Mouse (Mus musculus): Measurements from ENCODE around the gene Cidec. TPM values are rescaled to one million over a fixed set of nuclear protein-coding genes. Genes with fewer than 3 reads are reported as not detected.
A peak's percentile ranks its signal among the peaks of the same experiment; 100 is the strongest.

Gene Cidec
- polyA plus RNA-seq, 1 experiment from 2014 or later = 1.5 TPM

DNA sequence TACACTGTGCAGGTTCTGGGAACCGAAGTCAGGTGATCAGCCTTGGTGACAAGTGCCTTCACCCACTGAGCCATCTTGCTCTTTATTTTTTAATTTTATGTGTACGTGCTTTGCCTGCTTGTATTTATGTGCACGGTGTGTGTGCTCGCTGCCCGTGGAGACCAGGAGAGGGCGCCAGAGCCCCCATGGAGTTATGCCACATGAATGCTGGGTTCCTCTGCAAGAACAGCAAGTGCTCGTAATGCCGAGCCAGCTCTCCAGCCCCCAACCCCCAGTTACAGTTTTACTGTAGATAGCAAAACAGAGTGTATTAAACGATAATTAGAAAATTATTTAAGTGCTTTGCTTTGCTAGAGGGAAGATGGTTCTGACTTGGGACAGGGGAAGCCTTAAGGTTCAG is 28.9 kb downstream of the Cidec start:
- DNase-seq (ENCODE audit: low spot score) = no peak

DNA sequence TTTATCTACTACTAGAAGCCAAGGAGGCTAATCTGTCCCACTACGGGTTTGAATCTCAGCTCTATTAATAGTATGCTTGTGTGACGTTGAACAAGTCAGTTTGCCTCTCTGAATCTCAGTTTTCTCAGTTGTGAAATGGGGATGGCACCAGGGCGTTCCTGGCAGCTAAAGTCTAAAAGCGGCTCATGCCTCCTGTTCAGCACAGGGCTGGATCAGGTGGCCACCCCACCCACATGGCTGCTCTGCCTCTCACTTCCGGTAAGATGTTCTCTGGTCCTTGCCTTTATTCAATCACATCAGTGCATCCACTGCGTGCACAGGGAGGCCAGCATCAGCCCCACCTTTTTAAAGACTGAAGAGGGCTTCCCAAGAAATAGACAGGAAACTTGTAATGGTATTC is 30.1 kb downstream of the Cidec start:
- no peak for DNase-seq (ENCODE audit: low spot score)

DNA sequence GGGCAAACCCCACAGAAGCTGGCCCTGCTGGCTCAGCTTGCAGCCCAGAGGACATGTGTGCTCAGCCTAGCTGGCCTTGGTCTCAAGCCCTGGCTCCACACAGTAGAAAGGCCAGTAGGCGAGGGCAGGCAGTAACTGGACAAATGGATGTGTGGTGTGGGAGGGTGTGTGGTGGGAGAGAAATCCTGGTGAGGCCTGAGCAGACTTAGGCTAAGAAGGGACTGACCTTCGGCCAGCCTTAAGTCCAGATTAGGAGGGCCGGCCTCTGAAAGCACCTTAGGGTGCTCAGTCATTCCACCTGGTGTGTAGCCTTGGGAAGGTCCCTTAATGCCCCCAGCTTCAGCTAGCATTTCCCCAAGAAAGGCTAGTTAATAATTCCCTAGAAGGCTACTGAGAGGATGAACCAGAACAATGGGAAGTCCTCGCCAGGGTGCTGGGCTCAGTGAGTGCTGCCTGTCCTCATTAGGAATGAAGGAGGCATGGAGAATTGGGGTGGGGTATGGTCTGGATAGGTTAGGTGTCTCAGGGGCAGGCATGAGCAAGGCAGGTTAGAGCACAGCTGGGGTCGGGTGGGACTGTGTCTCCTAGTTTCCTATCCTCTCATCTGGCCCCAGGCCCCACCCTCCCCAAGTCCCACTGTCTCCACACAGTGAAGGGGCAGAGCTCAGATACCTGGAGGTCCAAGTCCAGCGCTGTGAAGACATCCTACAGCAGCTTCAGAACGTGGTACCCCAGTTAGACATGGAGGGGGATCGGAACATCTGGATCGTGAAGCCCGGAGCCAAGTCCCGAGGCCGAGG is 30.7 kb downstream of the Cidec start:
- DNase-seq (ENCODE audit: low spot score) = no peak

DNA sequence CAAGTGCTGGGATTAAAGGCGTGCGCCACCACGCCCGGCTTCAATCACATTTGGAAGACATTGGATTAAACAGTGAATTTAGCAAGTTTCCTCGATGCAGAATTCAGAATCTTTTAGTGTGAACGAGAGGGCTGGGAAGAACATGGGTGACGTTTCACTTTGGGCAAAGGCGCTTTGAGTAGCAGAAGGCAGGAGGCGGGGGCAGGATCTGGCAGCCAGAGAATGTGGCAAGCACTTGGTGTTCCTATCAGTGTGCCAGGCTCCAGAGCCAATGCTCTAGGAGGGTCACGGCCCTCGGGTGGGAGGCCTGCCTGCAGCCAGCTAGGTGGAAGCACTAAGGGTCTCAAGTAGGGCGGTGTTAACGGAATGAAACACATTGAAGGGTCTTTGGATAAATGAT is 33.5 kb downstream of the Cidec start:
- DNase-seq (ENCODE audit: low spot score) = no peak

DNA sequence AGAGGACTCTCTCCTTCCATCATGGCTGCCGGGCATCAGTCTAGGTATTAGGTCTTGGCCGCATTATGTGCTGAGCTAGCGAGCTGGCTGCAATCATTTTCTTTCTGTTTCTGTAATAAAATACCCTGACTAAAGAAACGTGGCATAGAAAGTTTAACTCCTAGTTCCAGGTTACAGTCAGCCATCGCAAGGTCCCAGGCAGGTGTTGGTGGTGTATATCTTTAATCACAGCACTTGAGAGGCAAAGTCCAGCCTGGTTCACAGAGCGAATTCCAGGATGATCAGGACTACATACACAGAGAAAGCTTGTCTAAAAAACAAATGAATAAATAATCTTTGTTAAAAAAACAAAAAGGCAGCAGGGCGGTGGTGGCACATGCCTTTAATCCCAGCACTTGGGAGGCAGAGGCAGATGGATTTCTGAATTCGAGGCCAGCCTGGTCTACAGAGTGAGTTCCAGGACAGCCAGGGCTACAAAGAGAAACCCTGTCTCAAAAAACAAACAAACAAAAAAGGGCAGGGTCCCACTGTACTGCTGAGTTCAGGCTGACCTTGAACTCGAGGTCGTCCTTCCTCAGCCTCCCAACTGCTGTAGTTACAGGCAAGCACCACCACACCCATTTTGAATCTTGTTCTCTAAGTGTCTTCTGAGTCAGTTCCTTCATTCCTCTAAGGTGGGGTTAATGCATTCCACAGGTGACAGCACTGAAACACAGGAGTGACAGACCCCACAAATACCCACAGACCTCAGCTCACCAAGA is 39.1 kb downstream of the Cidec start:
- DNase-seq (ENCODE audit: low spot score) = no peak

DNA sequence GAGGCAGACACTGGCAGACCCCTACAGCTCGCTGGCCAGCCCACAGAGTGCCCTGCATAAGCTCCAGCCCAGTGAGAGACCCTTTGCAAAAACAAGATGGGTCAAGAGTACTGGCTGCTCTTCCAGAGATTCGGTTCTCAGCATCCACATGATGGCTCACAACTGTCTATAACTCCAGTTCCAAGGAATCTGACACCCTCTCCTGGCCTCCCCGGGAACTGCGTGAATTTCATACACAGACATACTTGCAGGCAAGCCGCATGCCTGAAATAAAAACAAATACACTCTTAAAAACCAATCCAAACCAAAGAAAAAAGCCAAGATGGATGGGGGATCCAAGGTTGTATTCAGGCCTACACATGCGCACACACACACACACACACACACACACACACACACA is 40.1 kb downstream of the Cidec start:
- DNase-seq (ENCODE audit: low spot score) = no peak

DNA sequence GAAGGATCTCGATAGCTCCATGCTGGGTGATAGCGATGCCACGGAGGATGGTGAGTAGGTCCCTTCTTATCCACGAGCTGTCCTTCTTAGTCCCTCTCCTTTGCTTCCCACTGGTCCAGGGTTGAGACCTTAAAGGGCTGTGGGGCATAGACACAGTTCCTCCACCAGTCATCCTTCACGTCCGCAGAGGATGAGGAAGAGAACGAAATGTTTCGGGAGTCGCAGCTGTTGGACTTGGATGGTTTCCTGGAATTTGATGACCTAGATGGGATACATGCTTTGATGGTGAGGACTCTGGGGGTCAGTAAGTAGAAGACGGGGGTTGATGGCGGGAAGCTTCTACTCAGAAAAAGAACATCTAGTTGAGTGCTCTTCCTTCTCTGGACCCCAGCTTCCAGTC is 40.7 kb downstream of the Cidec start:
- no peak for DNase-seq (ENCODE audit: low spot score)

DNA sequence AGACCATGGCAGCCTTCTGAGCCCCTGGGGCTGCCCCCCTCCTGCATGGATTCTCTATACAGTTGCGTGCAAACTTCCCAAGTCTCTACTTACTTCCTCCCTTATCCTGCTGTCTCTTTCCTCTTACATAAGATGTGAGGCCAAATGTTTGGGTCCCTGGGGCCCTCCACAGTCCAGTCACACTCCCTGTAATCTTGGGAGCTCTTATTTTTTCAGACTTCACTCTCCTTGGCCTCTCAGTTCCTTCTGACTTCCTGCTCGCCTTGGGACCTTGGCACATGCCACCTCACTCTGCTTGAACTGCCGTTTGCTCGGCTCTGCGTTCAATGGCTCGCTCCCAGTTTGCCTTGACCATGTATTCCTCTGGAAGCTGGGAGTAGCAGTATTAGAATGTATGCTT is 41.6 kb downstream of the Cidec start:
- no peak for DNase-seq (ENCODE audit: low spot score)

DNA sequence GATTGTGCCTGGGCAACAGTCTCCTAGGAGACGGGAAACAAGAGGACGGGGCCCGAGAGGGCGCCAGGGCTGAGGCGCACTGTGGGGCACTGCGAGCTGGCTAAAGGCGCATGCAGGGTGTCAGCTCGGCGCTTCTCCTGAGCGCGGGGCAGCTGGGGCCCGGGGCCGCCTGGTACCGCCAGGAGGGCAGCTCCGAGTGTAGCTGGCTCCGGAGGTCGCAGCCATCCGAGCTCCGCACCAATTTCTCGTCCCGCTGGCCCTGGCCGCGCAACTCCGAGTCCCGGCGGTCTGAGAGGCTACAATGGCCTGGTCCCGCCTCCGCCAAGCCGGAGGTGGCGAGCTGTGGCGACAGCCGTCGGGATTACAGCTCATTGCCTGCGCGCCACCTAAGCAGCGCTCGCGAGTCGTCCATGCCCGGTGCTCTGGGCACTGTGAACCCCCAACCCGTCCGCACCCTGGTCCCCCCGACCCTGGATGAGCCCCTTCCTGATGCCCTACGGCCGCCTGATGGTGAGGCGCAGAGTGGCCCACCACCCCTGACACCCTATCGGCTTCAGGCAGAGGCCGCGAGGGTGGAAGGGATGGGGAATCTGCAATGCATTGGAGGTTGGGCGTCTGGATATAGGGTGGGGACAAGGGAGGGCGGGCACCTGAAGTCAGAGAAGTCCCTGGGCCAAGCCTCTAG is 43.0 kb downstream of the Cidec start:
- DNase-seq (ENCODE audit: low spot score) = no peak

DNA sequence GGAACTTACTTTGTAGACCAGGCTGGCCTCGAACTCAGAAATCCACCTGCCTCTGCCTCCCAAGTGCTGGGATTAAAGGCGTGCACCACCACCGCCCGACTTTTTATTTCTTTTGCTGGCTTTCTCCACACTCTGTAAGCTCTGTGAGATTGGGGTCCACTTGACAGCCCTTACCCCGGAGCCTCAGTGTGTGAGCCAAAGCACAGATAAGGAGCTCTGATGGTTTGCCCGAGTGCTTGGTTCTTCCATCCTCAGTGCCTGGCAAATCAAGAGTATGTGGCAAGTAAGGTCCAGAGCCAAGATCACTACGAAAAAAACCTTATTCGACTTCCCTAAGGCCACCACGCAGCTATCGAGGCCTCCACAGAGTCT is 43.6 kb downstream of the Cidec start:
- DNase-seq (ENCODE audit: low spot score) = no peak

DNA sequence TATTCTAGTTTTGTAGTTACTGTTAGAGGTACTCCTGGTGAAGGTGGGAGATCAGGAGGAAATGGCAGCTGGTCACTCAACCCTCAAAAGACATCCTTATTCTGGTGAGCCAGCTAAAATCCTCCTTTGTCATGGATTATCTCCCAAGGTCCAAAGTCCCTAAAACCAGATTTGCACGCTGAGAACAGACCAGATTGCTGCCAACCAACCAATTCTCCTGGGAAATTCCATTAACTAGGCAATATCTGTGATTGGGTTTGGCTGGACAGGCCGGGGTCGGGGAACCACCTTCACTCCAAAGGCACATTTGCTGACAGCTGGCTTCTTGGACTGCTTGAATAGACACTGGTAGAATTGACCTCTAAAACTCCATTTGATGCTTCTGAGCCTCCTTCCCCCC is 44.8 kb downstream of the Cidec start:
- no peak for DNase-seq (ENCODE audit: low spot score)

DNA sequence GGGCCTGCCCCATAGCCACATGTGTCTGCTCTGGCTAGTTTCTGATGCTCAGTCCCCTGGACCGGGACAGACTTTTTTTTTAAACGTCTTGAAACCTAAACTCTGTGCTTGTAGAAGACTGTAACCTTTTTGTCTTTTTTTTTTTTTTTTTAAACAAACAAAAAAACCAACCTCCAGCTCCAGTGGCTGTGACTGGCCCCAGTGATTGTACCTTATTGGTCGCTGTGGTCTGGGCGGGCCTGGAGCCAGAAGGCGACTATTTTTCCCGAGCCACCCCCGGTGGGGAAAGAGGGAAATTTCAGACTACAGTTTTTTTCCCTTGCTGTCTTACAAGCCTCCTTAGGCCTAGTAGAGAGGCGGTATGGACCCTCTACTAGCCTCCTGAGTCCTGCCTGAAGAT is 46.6 kb downstream of the Cidec start, which contains the start of gene Ttll3:
Gene Ttll3 (plus strand): TSS at position 301 of the 400 bp plus-strand sequence.
- DNase-seq (ENCODE audit: low spot score) = no peak

DNA sequence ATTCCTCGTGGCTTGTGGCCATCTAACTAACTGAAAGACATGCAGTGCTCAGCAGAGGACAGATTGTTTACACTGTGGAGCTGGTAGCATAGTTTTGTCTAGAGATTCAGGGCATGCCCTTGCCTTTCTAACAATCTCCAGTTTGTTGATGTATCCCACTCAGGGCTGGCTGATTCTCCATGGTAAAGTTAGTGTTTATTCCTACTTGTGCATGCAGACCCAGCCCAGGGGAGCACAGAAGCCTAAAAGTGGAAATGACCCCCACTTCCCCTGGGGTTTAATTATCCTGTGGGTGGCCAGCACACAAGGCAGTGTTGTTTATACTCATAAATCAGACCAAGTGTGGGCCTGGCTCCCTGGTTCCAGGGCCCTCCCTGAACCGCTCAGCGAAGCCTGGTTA is 49.5 kb downstream of the Cidec start:
- DNase-seq (ENCODE audit: low spot score) = no peak

DNA sequence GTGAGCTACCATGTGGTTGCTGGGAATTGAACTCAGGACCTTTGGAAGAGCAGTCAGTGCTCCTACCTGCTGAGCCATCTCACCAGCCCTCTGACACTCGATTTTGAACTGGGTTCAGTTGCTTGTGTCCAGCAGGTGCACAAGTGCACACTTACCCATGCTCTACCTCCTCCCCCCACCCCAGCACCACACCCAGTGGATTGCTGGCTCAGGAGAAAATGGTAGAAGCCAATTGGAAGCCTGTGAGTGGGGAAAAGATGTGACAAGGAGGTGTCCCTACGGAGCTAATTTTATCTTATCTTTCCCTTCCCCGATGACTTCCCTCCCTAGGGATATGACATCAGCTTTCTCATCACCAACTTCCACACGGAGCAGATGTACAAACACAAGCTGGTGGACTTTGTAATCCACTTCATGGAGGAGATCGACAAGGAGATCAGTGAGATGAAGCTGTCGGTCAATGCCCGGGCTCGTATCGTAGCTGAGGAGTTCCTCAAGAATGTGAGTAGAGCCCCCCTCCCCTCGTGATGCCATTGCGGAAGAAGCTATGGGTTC is 50.3 kb downstream of the Cidec start:
- no peak for DNase-seq (ENCODE audit: low spot score)

DNA sequence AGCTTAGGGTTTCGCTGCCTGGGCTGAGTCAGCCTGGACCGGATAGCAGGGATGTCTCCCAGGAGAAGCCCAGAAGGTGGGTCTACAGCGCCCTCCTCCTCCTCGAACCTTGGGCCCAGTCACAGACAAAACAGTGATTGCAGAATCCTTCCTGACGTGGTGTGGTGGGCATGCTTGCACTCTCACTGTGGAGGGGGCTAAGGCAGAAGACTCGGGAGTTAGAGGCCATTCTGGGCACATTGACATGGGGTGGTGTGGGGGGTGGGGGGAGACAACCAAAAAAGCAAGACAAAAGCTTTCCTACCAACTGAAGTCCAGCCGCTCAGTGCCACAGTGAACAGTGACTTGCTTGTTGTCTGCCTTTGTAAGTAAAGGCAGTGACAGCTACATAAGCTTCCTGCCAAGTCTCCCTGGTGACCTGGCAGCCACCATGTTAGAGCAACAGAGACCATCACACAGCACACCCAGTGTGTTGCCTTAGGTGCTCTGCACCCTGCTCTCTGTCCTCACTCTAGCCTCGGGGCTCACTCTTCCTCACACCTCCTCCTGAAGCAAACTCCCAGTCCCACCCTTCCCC is 51.1 kb downstream of the Cidec start:
- no peak for DNase-seq (ENCODE audit: low spot score)

DNA sequence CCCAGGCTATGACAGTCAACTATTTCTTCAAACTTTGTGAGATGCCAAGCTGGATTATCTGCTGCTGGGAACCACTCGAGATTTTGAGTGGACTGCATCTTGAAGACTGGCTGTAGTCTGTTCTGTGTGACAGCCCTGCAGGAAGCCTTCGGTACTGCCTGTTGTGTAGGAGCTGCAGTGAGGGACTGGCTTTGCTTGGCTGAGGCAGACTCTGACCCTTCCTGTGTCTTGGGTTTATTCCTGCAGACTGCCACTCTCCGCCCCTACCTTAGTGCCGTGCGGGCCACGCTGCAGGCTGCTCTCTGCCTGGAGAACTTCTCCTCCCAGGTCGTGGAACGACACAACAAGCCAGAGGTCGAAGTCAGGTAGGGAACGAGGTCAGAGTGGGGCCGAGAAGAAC is 55.1 kb downstream of the Cidec start:
- DNase-seq (ENCODE audit: low spot score) = no peak

DNA sequence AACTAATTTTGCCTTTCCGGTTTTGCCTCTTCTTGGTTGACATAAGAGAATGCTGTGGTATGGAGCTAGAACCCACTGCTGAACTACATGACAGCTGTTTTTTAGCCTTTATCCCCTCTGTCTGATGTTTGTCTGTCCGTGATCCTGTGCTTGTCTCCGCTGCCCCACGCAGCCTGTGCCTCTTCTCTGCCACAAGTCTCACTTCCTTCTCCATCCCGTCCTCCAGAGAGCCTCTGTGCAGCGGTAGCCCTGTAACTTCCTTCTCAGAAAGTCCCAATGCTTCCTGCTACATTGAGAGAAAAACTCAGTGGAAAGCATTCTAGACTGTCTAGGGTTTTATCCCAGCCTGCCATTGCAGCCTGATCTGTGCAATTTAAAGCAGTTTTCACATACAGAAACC is 56.3 kb downstream of the Cidec start:
- DNase-seq (ENCODE audit: low spot score) = no peak

DNA sequence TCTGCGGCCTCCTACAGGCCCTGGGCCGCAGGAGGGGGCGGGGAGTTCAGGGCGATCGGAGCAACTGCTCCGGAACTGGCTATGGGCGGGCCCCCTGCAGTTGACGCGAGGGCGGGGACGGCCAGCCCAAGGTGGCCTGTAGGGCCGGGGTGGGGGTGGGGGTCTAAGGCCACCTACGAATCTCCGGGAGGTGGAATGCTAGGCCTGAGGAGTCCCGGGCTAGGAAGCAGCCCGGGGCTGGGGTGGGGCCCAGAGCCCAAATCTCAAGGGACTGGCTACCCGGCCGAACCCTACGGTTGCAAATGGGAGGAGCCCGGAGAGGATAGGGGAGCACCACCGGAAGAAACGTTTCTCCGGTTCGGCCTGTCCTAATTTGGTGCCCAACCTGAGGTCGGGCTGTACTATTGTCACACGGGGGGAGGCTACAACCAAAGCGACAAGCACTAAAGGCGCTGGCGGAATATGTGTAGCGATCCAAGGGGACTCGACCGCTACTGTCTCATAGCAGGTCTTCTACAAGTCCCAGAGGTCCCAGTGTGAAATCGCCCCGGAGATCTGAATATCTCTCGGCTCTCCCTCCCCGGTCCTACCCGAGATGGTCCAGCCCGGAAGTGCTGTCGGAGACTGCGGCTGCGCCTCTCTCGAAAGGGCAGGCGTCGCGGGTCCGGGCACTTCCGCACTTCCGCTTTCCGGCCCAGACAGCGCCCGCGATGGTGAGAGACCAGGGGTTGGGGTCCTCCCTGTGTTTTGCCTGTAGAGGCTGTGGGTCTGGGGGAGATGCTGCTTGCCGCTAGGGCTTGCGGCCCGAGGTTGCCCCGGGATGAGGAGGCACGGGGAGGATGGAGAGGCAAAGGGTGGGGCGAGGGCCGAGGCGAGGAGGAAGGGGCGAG is 57.8 kb downstream of the Cidec start, which contains the start of the genes Tada3 and Arpc4:
Gene Tada3 (minus strand): TSS at position 388 of the 890 bp plus-strand sequence.
Gene Arpc4 (plus strand): TSS at position 620 of the 890 bp plus-strand sequence.
- peak; percentile 92 for DNase-seq (ENCODE audit: low spot score)

DNA sequence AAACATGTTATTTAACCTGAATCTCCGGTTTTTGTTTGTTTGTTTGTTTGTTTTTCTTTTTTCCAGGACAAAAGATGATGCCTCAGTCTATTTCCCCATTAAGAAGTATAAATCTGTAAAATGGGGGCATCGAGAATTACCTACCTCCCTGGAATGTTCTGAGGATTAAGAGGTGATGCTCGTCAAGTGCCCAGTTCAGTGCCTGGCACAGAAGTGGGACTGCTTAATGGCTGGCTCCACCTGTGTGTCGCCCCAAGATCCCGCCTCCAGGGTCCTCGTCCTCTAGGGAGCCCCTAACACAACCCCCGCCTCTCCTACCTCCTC is 58.4 kb downstream of the Cidec start:
- DNase-seq (ENCODE audit: low spot score) = no peak

Data from thymus, postnatal 0 days (tissue).